Mouse (Mus musculus) liver, adult 2 months (tissue): ENCODE data around the gene D7Ertd443e.

Experiments
- CTCF ChIP-seq: fragments of 200-500 bp; IDR thresholded peaks from 2 replicates; pipeline ENCODE4 v1.5.1; 2011; ENCODE audit warnings: low read depth, low read length, control low read depth
- POLR2A ChIP-seq: fragments of 200-500 bp; IDR thresholded peaks from 2 replicates; pipeline ENCODE4 v1.6.1; 2011; ENCODE audit warnings: low read length, control low read depth; ENCODE audit not compliant: insufficient read depth; ENCODE audit errors: extremely low read depth

DNA sequence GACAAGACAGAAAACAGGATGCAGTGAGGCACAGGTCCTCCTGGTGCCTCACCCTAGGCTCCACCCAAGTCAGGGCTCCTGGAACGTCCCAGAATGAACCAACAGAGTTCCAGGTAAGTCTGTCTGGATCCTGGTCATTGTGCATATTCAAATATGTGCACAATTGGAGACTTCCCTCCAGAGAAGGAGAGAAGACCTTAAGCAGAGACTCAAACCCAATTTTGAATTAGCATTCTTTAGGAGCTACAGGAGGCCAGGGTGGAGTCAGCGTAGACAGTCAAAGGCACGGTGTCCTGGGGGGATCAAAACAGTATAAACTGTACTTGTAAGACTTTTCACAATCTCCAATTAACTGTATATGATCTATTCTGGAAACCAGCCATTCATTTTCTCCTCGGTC, 113.0 kb downstream of the D7Ertd443e start:
- TF ChIP-seq CTCF (no peak), POLR2A (no peak)
